13 mouse cellular contexts compared by ENCODE assay signal in the genomic region with DNA sequence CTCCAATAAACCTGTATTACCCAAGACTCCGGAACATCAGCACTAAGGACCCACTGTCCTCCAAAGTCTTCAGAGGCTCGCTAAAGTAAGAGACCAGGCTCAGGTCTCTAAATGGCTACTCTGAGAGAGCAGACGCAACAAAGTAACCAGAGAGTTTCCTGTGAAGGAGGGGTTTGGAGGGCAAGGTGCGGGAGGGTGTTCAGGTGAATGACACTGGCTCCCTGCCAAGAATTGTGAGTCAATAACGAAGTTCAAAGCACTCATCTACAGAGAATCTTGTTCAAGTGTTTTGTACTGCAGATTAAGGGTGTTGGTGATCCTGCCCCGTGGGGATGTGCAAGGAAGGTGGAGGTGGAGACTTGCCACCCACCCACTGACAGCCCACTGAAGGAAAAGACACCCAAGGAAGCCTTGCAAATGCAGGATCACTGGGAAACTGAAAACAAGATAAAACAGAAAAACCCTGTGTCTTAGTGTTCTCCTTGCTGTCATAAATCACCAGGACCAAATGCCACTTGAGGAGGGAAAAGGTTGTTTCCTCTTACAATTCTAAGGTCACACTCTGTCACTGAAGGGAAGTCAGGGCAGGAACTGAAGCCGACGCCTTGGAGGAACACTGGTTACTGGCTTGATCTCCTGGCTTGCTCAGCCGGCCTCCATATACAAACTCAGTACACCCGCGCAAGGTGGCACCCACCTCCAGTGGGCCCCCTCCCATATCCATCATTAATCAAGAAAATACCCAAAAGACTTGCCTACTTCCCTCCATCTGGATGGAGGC. TPM values are rescaled to one million over a fixed set of nuclear protein-coding genes. Genes with fewer than 3 reads are reported as not detected.
DNase-seq lines count a peak whose midpoint lies in the region; ATAC-seq and TF ChIP-seq lines count a peak whose summit lies in the region.
"Had no signal": no experiment of that assay in that cellular context is flagged by ENCODE, and none has a peak within 500 bp of the region (broad histone marks: within the 10 kb centered on the region; RNA-seq: fewer than 3 reads in every experiment).

No protein-coding gene starts in this region.

- no peaks in the 10 kb centered on the region for H3K9me3 ChIP-seq in embryonic facial prominence, embryonic 14.5 days (ENCODE audit: control insufficient read depth, low read length)
- H3K9me3 ChIP-seq: heart, embryonic 13.5 days; midbrain, embryonic 12.5 days had no signal

- no peak overlapping the region for H3K27ac ChIP-seq in liver, adult 2 months (replicated peaks; ENCODE audit: insufficient read depth, low read depth, low read length)
- H3K27ac ChIP-seq in embryonic facial prominence, embryonic 14.5 days (replicated peaks; ENCODE audit: low read depth, low read length), result no peak overlapping the region
- H3K27ac ChIP-seq: heart, embryonic 13.5 days; limb, embryonic 13.5 days; midbrain, embryonic 12.5 days had no signal

- no peak overlapping the region for H3K4me2 ChIP-seq in embryonic facial prominence, embryonic 14.5 days (ENCODE audit: low read depth, low read length)
- H3K4me2 ChIP-seq: heart, embryonic 13.5 days; limb, embryonic 13.5 days; midbrain, embryonic 12.5 days had no signal

- H3K27me3 ChIP-seq in liver, adult 2 months (ENCODE audit: control insufficient read depth, insufficient read depth, low read length), result no peaks in the 10 kb centered on the region
- H3K27me3 ChIP-seq in embryonic facial prominence, embryonic 14.5 days (replicated peaks; ENCODE audit: control insufficient read depth, insufficient read depth, low read length), result no peaks in the 10 kb centered on the region
- H3K27me3 ChIP-seq: heart, embryonic 13.5 days; limb, embryonic 13.5 days; midbrain, embryonic 12.5 days had no signal

- TF ChIP-seq POLR2A in liver, adult 2 months (IDR thresholded peaks at IDR 0.05; ENCODE audit: extremely low read depth, insufficient read depth, low read length), result no peak

- no peak for ATAC-seq in embryonic facial prominence, embryonic 14.5 days (ENCODE audit: low read depth)

- peak; percentile 73 for DNase-seq in liver, adult 2 months (ENCODE audit: extremely low read depth, low read depth, low spot score)
- DNase-seq in liver (no peak), ES-CJ7 (ENCODE audit: low read depth, low spot score) (peak; percentile 22)
- DNase-seq in embryonic facial prominence, embryonic 14.5 days (ENCODE audit: low spot score), result peak; percentile 29
- peak; percentile 44 to 56 for DNase-seq in kidney, postnatal 36 days
- no peak for DNase-seq in cerebellum, adult 8-10 months
- no peak for DNase-seq in cerebellum, postnatal 10 days
- DNase-seq in thymus, postnatal 36 days, result no peak
- DNase-seq: cerebellum, adult 2 months; right cerebral cortex, postnatal 25 days had no signal

- no peaks in the 10 kb centered on the region for H3K79me2 ChIP-seq in liver, adult 2 months (ENCODE audit: control insufficient read depth, insufficient read depth, low read length)

- TF ChIP-seq CTCF in liver, adult 2 months (IDR thresholded peaks at IDR 0.05; ENCODE audit: low read depth, low read length), result no peak

- WGBS in liver, adult 2 months, result 46% methylated on average over 11 of the region's 11 CpGs
- WGBS in embryonic facial prominence, embryonic 14.5 days, result 54% methylated on average over 11 of the region's 11 CpGs

- H3K4me3 ChIP-seq in liver, adult 2 months (ENCODE audit: insufficient read depth, low read depth, low read length), result no peak overlapping the region
- no peak overlapping the region for H3K4me3 ChIP-seq in embryonic facial prominence, embryonic 14.5 days (ENCODE audit: low read depth, low read length)
- H3K4me3 ChIP-seq: heart, embryonic 13.5 days; limb, embryonic 13.5 days; midbrain, embryonic 12.5 days had no signal

- peaks cover 5% of the 10 kb centered on the region; the same call in 1 of the 2 replicates for H3K4me1 ChIP-seq in liver, adult 2 months (ENCODE audit: control insufficient read depth, insufficient read depth, low read length)
- peaks cover 16% of the 10 kb centered on the region; the same call in 1 of the 2 replicates for H3K4me1 ChIP-seq in embryonic facial prominence, embryonic 14.5 days (ENCODE audit: control insufficient read depth, insufficient read depth, low read length)
- H3K4me1 ChIP-seq: heart, embryonic 13.5 days; midbrain, embryonic 12.5 days had no signal

- H3K9ac ChIP-seq in liver, adult 2 months (ENCODE audit: low read depth, low read length), result no peak overlapping the region
- no peak overlapping the region for H3K9ac ChIP-seq in embryonic facial prominence, embryonic 14.5 days (ENCODE audit: low read depth, low read length)
- H3K9ac ChIP-seq: heart, embryonic 13.5 days; limb, embryonic 13.5 days; midbrain, embryonic 12.5 days had no signal

- no peaks in the 10 kb centered on the region for H3K36me3 ChIP-seq in liver, adult 2 months (ENCODE audit: control insufficient read depth, insufficient read depth, low read length)
- H3K36me3 ChIP-seq in embryonic facial prominence, embryonic 14.5 days (ENCODE audit: control insufficient read depth, insufficient read depth, low read length), result no peaks in the 10 kb centered on the region
- H3K36me3 ChIP-seq: heart, embryonic 13.5 days; limb, embryonic 13.5 days; midbrain, embryonic 12.5 days had no signal

RNA-seq across cellular contexts. Expression of gene Ror2, which starts 30.8 kb away (rescaled TPM):
- not detected in 2 replicates for total RNA-seq in liver, adult 2 months (2014; rRNA removed)
- 0.06 and 0.09 TPM in 2 replicates for polyA plus RNA-seq in liver, adult 2 months (2012; rRNA removed)
- polyA plus RNA-seq in embryonic facial prominence, embryonic 14.5 days (2014; fragmentation: Nextera tagmentation; extraction: Ambion mirVana), result 16.4 and 17.1 TPM in 2 replicates

Comparison
In these comparisons a context has a peak if more than half of its experiments do, and no peak if none do; other contexts are left out.
1. DNase-seq: peak in liver, adult 2 months (single experiment), ES-CJ7 (single experiment), embryonic facial prominence, embryonic 14.5 days (single experiment) and kidney, postnatal 36 days (2 of 2); none in liver (single experiment), cerebellum, adult 8-10 months (single experiment), cerebellum, postnatal 10 days (0 of 2) and thymus, postnatal 36 days (0 of 2).
2. RNA of gene Ror2, which starts 30.8 kb away (polyA plus RNA-seq): 16.4 to 17.1 TPM in embryonic facial prominence, embryonic 14.5 days; 0.06 to 0.09 TPM in liver, adult 2 months; every median in the first group is over 10 times any median in the second.